Mouse (Mus musculus): Measurements from ENCODE around the gene 0610012G03Rik. TPM values are rescaled to one million over a fixed set of nuclear protein-coding genes. Genes with fewer than 3 reads are reported as not detected.

The 0610012G03Rik gene
- polyA plus RNA-seq, 1 experiment, result 24.9 TPM

DNA sequence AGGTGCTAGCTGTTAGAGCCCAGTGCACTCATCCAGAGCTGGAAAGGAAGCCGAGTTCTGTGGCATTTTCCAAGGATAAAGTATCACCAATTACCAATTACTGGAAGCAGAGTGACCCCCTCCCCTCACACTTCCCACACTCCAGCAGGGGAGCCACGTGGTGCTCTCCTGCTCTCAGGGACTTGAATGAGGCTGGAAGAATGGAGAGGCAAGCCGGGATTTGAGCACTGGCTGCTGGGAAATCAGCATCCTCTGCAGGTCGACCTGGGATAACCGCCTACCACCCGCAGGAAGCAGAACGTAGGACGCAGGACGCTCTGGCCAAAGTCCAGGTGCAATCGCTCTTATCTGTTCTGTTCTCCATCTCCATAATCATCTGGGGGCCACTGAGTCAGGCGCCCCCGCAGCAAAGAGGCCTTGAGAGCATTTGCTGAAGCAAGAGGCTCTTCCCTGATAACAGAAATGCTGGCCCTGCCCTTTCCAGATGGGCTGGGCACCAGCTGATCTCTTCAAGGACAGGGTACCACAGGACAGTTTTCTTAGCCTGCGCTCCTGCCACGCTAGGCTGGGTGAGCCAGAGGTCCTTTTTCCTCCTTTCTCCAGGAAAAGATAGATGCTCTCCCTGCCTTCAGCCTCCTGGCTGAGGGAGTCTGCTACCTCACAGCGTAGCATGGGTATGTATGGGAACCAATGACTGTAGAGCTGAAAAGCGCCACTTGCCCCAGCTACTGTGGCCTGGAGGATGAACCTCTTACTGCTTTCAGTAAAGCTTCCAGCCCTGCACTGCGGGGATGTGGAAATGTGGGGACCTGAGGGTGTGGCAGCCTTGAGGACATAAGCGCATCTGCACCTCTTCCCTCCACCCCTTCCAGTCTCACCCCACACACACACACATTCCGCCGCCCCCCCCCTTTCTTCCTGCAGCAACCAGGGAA lies 42.1 kb downstream of the 0610012G03Rik start:
- H3K4me1 ChIP-seq (ENCODE audit: control insufficient read depth, insufficient read depth, low read length), result no peaks in the 10 kb centered on the region; the same call in 1 of the 2 replicates
- TF ChIP-seq POLR2A (IDR thresholded peaks at IDR 0.05; ENCODE audit: borderline replicate concordance, control insufficient read depth, low read depth, low read length), result no peak
- TF ChIP-seq CTCF (IDR thresholded peaks at IDR 0.05; ENCODE audit: control insufficient read depth, insufficient read depth, low read length), result no peak
- H3K4me3 ChIP-seq (replicated peaks; ENCODE audit: control insufficient read depth, low read depth, low read length), result no peak overlapping the region
- 56% methylated on average over 20 of the region's 20 CpGs for WGBS
- H3K27ac ChIP-seq (ENCODE audit: control insufficient read depth, insufficient read depth, low read depth, low read length, poor library complexity), result no peak overlapping the region

DNA sequence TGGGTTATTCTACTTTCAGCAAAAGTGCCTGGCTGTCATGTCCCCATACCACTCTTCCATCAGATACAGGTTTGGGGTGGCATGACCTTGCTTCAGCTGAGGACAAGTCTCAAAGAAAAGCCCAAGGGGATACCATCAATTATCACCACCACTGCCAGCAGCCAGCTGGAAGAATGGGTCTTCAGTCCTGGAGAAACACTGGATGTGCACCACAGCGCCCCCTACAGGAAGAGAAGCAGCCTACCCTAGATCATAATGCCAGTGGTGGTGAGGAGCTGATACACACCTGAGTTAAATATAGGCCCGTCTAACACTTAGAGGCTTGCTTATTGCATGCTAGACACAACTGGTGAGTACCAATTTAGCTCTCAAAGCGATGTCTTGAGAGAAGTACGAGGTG lies 43.0 kb downstream of the 0610012G03Rik start:
- 64% methylated on average over 4 of the region's 4 CpGs for WGBS
- Histone ChIP-seq H3K27ac (ENCODE audit: control insufficient read depth, insufficient read depth, low read depth, low read length, poor library complexity) (no peak overlapping the region), H3K4me3 (replicated peaks; ENCODE audit: control insufficient read depth, low read depth, low read length) (no peak overlapping the region), H3K4me1 (ENCODE audit: control insufficient read depth, insufficient read depth, low read length) (no peaks in the 10 kb centered on the region; the same call in 1 of the 2 replicates)
- peak; percentile 62 for TF ChIP-seq CTCF (IDR thresholded peaks at IDR 0.05; ENCODE audit: control insufficient read depth, insufficient read depth, low read length)
- no peak for TF ChIP-seq POLR2A (IDR thresholded peaks at IDR 0.05; ENCODE audit: borderline replicate concordance, control insufficient read depth, low read depth, low read length)

- H3K4me1 ChIP-seq (ENCODE audit: control insufficient read depth, insufficient read depth, low read length), result no peaks in the 10 kb centered on the region; the same call in 1 of the 2 replicates
- TF ChIP-seq CTCF (IDR thresholded peaks at IDR 0.05; ENCODE audit: control insufficient read depth, insufficient read depth, low read length), result no peak
- TF ChIP-seq POLR2A (IDR thresholded peaks at IDR 0.05; ENCODE audit: borderline replicate concordance, control insufficient read depth, low read depth, low read length), result no peak
- H3K4me3 ChIP-seq (replicated peaks; ENCODE audit: control insufficient read depth, low read depth, low read length), result no peak overlapping the region
- H3K27ac ChIP-seq (ENCODE audit: control insufficient read depth, insufficient read depth, low read depth, low read length, poor library complexity), result no peak overlapping the region
- WGBS, result 72% methylated on average over 8 of the region's 8 CpGs
Measured at GRCm38 (mm10) chr16:31903239-31903638, 45.1 kb downstream of the 0610012G03Rik start.

DNA sequence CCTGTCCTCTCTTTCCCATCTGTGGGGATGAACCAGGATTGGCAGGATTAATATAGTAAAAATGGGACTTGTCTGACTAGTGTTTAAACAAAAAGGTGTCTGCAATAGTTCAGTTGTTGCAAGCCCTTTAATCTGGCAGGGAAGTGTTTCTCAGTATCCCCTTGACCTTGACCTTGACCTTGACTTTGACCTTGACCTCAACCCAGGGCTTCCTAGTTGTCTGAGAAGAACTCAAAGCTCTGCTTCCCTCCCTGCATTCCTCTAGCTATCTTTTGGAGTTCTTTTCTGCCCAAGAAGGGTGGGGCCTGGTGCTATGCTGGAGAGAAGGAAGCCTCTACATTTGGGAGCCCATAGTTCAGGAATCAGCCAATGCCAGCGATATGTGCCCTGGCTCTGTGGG lies 46.4 kb downstream of the 0610012G03Rik start:
- 90% methylated on average over 1 of the region's 1 CpGs for WGBS
- no peak overlapping the region for H3K4me3 ChIP-seq (replicated peaks; ENCODE audit: control insufficient read depth, low read depth, low read length)
- H3K27ac ChIP-seq (ENCODE audit: control insufficient read depth, insufficient read depth, low read depth, low read length, poor library complexity), result no peak overlapping the region
- TF ChIP-seq CTCF (IDR thresholded peaks at IDR 0.05; ENCODE audit: control insufficient read depth, insufficient read depth, low read length) (no peak), POLR2A (IDR thresholded peaks at IDR 0.05; ENCODE audit: borderline replicate concordance, control insufficient read depth, low read depth, low read length) (no peak)
- H3K4me1 ChIP-seq (ENCODE audit: control insufficient read depth, insufficient read depth, low read length), result no peaks in the 10 kb centered on the region; the same call in 1 of the 2 replicates

GRCm38 (mm10) chr16:31898546-31899326 lies 49.6 kb downstream of the 0610012G03Rik start:
- WGBS, result 87% methylated on average over 18 of the region's 18 CpGs
- no peaks in the 10 kb centered on the region for H3K4me1 ChIP-seq (ENCODE audit: control insufficient read depth, insufficient read depth, low read length)
- no peak overlapping the region for H3K27ac ChIP-seq (ENCODE audit: control insufficient read depth, insufficient read depth, low read depth, low read length, poor library complexity)
- TF ChIP-seq CTCF (IDR thresholded peaks at IDR 0.05; ENCODE audit: control insufficient read depth, insufficient read depth, low read length) (no peak), POLR2A (IDR thresholded peaks at IDR 0.05; ENCODE audit: borderline replicate concordance, control insufficient read depth, low read depth, low read length) (no peak)
- H3K4me3 ChIP-seq (replicated peaks; ENCODE audit: control insufficient read depth, low read depth, low read length), result no peak overlapping the region

Other genes starting within 250 kb of the 0610012G03Rik start
- not detected in 2 replicates for gene Meltf, start 69.7 kb downstream of the 0610012G03Rik start, polyA plus RNA-seq (2011; ENCODE audit: insufficient read depth, insufficient read length, low replicate concordance, missing spikeins)
- 0.79 and 6.2 TPM in 2 replicates for gene Pigz, start 14.6 kb downstream of the 0610012G03Rik start, polyA plus RNA-seq (2011; ENCODE audit: insufficient read depth, insufficient read length, low replicate concordance, missing spikeins)
- gene Ncbp2, start within 50 bp of the 0610012G03Rik start, polyA plus RNA-seq (2011; ENCODE audit: insufficient read depth, insufficient read length, low replicate concordance, missing spikeins), result 16.3 and 39.3 TPM in 2 replicates
- gene Senp5, start 54.8 kb upstream of the 0610012G03Rik start, polyA plus RNA-seq (2011; ENCODE audit: insufficient read depth, insufficient read length, low replicate concordance, missing spikeins), result 4.3 and 5.3 TPM in 2 replicates
- gene Pak2, start 130.8 kb upstream of the 0610012G03Rik start, polyA plus RNA-seq (2011; ENCODE audit: insufficient read depth, insufficient read length, low replicate concordance, missing spikeins), result 12.7 and 25.2 TPM in 2 replicates
- 11.1 and 35.7 TPM in 2 replicates for gene Pigx, start 151.2 kb upstream of the 0610012G03Rik start, polyA plus RNA-seq (2011; ENCODE audit: insufficient read depth, insufficient read length, low replicate concordance, missing spikeins)
- 4.5 and 11.3 TPM in 2 replicates for gene Cep19, start 151.3 kb upstream of the 0610012G03Rik start, polyA plus RNA-seq (2011; ENCODE audit: insufficient read depth, insufficient read length, low replicate concordance, missing spikeins)
- 22.6 and 50.5 TPM in 2 replicates for gene Nrros, start 217.1 kb upstream of the 0610012G03Rik start, polyA plus RNA-seq (2011; ENCODE audit: insufficient read depth, insufficient read length, low replicate concordance, missing spikeins)
- 3.3 and 6.1 TPM in 2 replicates for gene Bex6, start 231.3 kb upstream of the 0610012G03Rik start, polyA plus RNA-seq (2011; ENCODE audit: insufficient read depth, insufficient read length, low replicate concordance, missing spikeins)

All from bone marrow, adult 2 months (tissue).